ENCODE assay signal across 9 mouse cellular contexts in the genomic region with DNA sequence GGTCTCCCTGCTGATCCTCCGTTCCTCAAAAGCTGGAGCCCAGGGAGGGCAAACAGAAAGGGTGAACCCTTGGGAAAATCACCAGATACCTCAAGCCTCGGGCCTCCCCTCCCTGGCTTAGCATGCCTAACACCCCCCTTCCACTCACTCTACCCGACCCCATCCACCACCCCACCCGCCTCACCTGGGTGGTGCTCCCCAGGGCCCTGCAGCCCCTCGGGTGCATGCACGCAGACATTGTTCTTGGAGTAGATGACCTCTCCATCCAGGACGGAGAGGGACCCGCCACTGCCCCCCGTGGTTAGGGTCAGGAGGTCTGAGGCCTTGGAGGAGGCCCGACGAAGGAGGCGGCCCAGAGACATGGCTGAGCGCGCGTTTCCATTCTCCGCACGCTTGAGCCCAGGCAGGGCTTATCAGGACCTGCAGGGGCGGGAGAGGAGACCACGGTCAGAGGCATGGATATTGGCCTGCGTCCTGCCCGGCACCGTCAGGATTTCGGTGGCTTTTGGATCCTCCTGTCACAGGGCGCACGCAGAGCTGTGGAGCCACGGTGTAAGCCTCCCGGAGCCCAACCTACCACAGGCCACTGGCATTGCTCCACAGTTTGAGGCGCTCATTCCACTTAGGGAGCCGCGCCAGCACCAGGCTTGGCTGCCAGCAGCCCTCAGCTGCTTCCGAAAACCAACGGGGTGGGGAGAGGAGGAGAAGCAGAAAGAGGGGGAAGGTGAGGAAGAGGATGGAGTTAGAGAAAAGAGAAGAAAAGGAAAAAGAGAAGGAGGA. TPM values are rescaled to one million over a fixed set of nuclear protein-coding genes. Genes with fewer than 3 reads are reported as not detected.
DNase-seq lines count a peak whose midpoint lies in the region; ATAC-seq and TF ChIP-seq lines count a peak whose summit lies in the region.
"Had no signal": no experiment of that assay in that cellular context is flagged by ENCODE, and none has a peak within 500 bp of the region (broad histone marks: within the 10 kb centered on the region; RNA-seq: fewer than 3 reads in every experiment).

No protein-coding gene starts in this region.

- DNase-seq in kidney, adult 2 months, result peak; percentile 75
- peak; percentile 94 for DNase-seq in cerebellum, adult 11-12 months
- peak; percentile 80 for DNase-seq in gastrocnemius, postnatal 25 days
- peak; percentile 73 for DNase-seq in layer of hippocampus, adult 9-11 months
- peak; percentile 62 for DNase-seq in midbrain, embryonic 14.5 days
- no peak for DNase-seq in spleen, postnatal 10 days (ENCODE audit: low spot score in 2 of 2)

- no peak for ATAC-seq in kidney, embryonic 15.5 days (replicated peaks; ENCODE audit: low FRiP score)
- no peak for ATAC-seq in midbrain, embryonic 14.5 days (ENCODE audit: low FRiP score, low TSS enrichment)
- ATAC-seq in inflammation-experienced regulatory T-cells, adult 6 months, result no peak
- ATAC-seq: Patski had no signal

- no peak overlapping the region for H3K4me2 ChIP-seq in kidney, embryonic 15.5 days
- no peak overlapping the region for H3K4me2 ChIP-seq in midbrain, embryonic 14.5 days (ENCODE audit: low read length)

- H3K9me3 ChIP-seq in kidney, embryonic 15.5 days (replicated peaks), result no peaks in the 10 kb centered on the region
- H3K9me3 ChIP-seq in midbrain, embryonic 14.5 days (ENCODE audit: control insufficient read depth, low read length), result no peaks in the 10 kb centered on the region

- 78% methylated on average over 32 of the region's 32 CpGs for WGBS in kidney, adult 2 months
- 77% methylated on average over 32 of the region's 32 CpGs for WGBS in kidney, embryonic 15.5 days
- 49% methylated on average over 32 of the region's 32 CpGs for WGBS in midbrain, embryonic 14.5 days

- H3K27me3 ChIP-seq in kidney, adult 2 months (replicated peaks; ENCODE audit: control insufficient read depth, insufficient read depth, low read length), result no peaks in the 10 kb centered on the region
- H3K27me3 ChIP-seq in kidney, embryonic 15.5 days, result no peaks in the 10 kb centered on the region
- no peaks in the 10 kb centered on the region for H3K27me3 ChIP-seq in midbrain, embryonic 14.5 days (ENCODE audit: control insufficient read depth, insufficient read depth, low read length)
- H3K27me3 ChIP-seq: Patski had no signal

- peaks cover 5% of the 10 kb centered on the region for H3K4me1 ChIP-seq in kidney, adult 2 months (ENCODE audit: control insufficient read depth, insufficient read depth, low read length)
- peaks cover 42% of the 10 kb centered on the region for H3K4me1 ChIP-seq in kidney, embryonic 15.5 days
- H3K4me1 ChIP-seq in midbrain, embryonic 14.5 days (ENCODE audit: control insufficient read depth, insufficient read depth, low read length), result peaks cover 7% of the 10 kb centered on the region

- H3K4me3 ChIP-seq in kidney, adult 2 months (ENCODE audit: insufficient read depth, low read depth, low read length), result no peak overlapping the region
- H3K4me3 ChIP-seq in kidney, embryonic 15.5 days (replicated peaks), result no peak overlapping the region
- H3K4me3 ChIP-seq in midbrain, embryonic 14.5 days (replicated peaks; ENCODE audit: low read depth, low read length), result no peak overlapping the region

- TF ChIP-seq CTCF in kidney, adult 2 months (conservative IDR thresholded peaks at IDR 0.05; ENCODE audit: insufficient read depth, insufficient read length, low read depth, low read length), result no peak

- H3K27ac ChIP-seq in kidney, adult 2 months (ENCODE audit: insufficient read depth, low read depth, low read length), result no peak overlapping the region
- no peak overlapping the region for H3K27ac ChIP-seq in kidney, embryonic 15.5 days
- no peak overlapping the region; the same call in 1 of the 2 replicates for H3K27ac ChIP-seq in midbrain, embryonic 14.5 days (replicated peaks; ENCODE audit: low read depth, low read length)

- H3K9ac ChIP-seq in kidney, embryonic 15.5 days, result no peak overlapping the region
- H3K9ac ChIP-seq in midbrain, embryonic 14.5 days (replicated peaks; ENCODE audit: low read length), result no peak overlapping the region

- no peaks in the 10 kb centered on the region for H3K36me3 ChIP-seq in kidney, adult 2 months (ENCODE audit: control insufficient read depth, insufficient read depth, low read length)
- peaks cover 32% of the 10 kb centered on the region for H3K36me3 ChIP-seq in kidney, embryonic 15.5 days
- peaks cover 41% of the 10 kb centered on the region for H3K36me3 ChIP-seq in midbrain, embryonic 14.5 days (ENCODE audit: control insufficient read depth, insufficient read depth, low read length)

- no peak for TF ChIP-seq POLR2A in kidney, adult 2 months (IDR thresholded peaks at IDR 0.05; ENCODE audit: low read depth, low read length)

RNA-seq across cellular contexts. Expression of gene Tbc1d16, which starts 17.8 kb away (rescaled TPM):
- polyA plus RNA-seq in kidney, adult 2 months (2012; rRNA removed), result 25.2 and 31.5 TPM in 2 replicates
- polyA plus RNA-seq in kidney, embryonic 15.5 days (2015; fragmentation: Nextera tagmentation; extraction: Ambion mirVana), result 12.8 and 15.0 TPM in 2 replicates
- total RNA-seq in gastrocnemius, postnatal 25 days (2021), result 10 to 100 TPM; 16.1 to 20.9 TPM
- 36.1 and 41.1 TPM in 2 replicates for polyA plus RNA-seq in midbrain, embryonic 14.5 days (2014; fragmentation: Nextera tagmentation; extraction: Ambion mirVana)
- polyA plus RNA-seq in inflammation-experienced regulatory T-cells, adult 6 months (2017; shearing (Covaris generic)), result under 1 TPM; 0.20 to 0.55 (median 0.33) TPM

RNA-seq across cellular contexts. Expression of gene Ccdc40, which starts 17.9 kb away (rescaled TPM):
- polyA plus RNA-seq in kidney, adult 2 months (2012; rRNA removed), result 0.27 and 0.30 TPM in 2 replicates
- 4.6 and 6.5 TPM in 2 replicates for polyA plus RNA-seq in kidney, embryonic 15.5 days (2015; fragmentation: Nextera tagmentation; extraction: Ambion mirVana)
- total RNA-seq in gastrocnemius, postnatal 25 days (2021), result under 1 TPM in 1 of 2 experiments, not detected in 1; 0.41 TPM
- 12.2 and 13.3 TPM in 2 replicates for polyA plus RNA-seq in midbrain, embryonic 14.5 days (2014; fragmentation: Nextera tagmentation; extraction: Ambion mirVana)
- 1 to 10 TPM; 1.6 to 4.2 (median 3.3) TPM for polyA plus RNA-seq in inflammation-experienced regulatory T-cells, adult 6 months (2017; shearing (Covaris generic))

RNA-seq across cellular contexts. Expression of gene Gaa, which starts 57.2 kb away (rescaled TPM):
- polyA plus RNA-seq in kidney, adult 2 months (2012; rRNA removed), result 152 and 171 TPM in 2 replicates
- 53.9 and 64.8 TPM in 2 replicates for polyA plus RNA-seq in kidney, embryonic 15.5 days (2015; fragmentation: Nextera tagmentation; extraction: Ambion mirVana)
- total RNA-seq in gastrocnemius, postnatal 25 days (2021), result 100 to 1,000 TPM; 110 to 138 TPM
- 58.6 and 67.2 TPM in 2 replicates for polyA plus RNA-seq in midbrain, embryonic 14.5 days (2014; fragmentation: Nextera tagmentation; extraction: Ambion mirVana)
- polyA plus RNA-seq in inflammation-experienced regulatory T-cells, adult 6 months (2017; shearing (Covaris generic)), result 10 to 100 TPM in 2 of 3 experiments, 1 to 10 TPM in 1; 9.2 to 13.4 (median 11.8) TPM

Comparison
In these comparisons a context has a peak if more than half of its experiments do, and no peak if none do; other contexts are left out.
1. DNase-seq: peak in kidney, adult 2 months (single experiment), cerebellum, adult 11-12 months (single experiment), gastrocnemius, postnatal 25 days (single experiment), layer of hippocampus, adult 9-11 months (single experiment) and midbrain, embryonic 14.5 days (single experiment); none in spleen, postnatal 10 days (0 of 2).